Mouse (Mus musculus): ENCODE measurements at regions not wholly inside any gene's neighbourhood (a gene's known extent, or its start where the extent isn't known, plus 50 kb on each side); places are given as distances from the start of the nearest gene placed in this dataset.

DNA sequence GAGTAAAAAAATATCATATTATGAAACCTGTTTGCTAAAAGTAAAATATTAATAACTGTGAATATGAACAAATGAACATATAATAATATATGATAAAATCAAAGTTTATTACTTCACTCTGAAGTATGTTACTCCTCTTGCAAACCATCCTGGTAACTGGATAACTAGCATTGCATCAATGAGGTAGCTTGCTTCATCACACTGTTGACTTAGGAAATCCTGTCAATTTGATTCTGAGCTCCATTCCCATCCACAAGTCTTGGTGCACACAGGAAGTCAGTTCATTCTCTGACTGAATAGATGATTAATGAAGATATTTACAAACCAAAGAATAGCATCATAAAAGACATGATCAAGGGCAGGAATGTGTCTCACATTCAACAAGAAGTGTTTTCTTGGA, 286.9 kb upstream of the Gprin3 start:
- intact Hi-C loops (cut with DNase I), result no loop called here

DNA sequence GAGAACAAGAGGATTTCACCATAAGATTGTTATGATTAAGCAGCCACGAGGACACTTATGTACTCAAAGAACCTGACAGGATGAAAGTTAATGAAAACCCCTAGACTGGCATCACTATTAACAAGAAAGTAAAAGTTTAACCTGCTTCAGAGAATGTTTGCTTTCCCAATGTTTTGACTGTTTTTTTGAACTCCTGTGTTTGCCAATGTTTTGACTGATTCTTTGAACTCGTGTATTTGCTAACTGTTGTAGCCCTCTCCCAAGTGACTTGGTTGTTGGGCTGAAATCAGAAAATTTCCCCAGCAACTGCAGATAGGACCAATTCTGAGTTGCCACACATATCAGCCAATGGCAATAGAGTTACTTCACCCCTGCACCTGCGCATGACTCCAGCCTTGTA, 258.9 kb upstream of the Gprin3 start:
- intact Hi-C loops (cut with DNase I), result no loop called here

- intact Hi-C loops (cut with DNase I), result loop anchor here (5.0 kb wide), 1 partner anchor 535 kb away; no protein-coding TSS in a partner anchor
Measured at GRCm38 (mm10) chr6:59667356-59667755, 241.3 kb upstream of the Gprin3 start.
